12 mouse cellular contexts compared by ENCODE assay signal in the genomic region with DNA sequence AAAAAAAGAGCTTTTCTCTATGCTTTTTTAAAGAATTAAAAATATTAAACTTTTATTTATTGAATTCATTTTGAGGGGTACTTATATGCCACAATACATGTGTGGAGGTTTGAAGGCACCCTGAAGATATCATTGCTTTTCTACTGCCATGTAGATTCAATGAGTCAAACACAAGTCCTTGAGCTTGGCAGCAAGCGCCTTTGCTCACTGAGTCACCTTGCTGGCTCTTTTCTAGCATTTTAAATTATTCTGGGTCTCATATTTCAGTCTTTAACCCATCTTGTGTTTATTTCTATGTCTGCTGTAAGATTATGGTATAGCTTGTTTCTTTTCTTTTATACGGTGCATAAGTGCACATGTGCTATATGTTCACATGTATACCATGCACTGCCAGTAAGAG.
DNase-seq lines count a peak whose midpoint lies in the region.
"Had no signal": no experiment of that assay in that cellular context is flagged by ENCODE, and none has a peak within 500 bp of the region (broad histone marks: within the 10 kb centered on the region; RNA-seq: fewer than 3 reads in every experiment).

No protein-coding gene starts in this region.

- DNase-seq in adrenal gland, adult (ENCODE audit: inconsistent age in 2 of 2, low spot score in 1 of 2) = peak; percentile 45 to 73
- DNase-seq in adrenal gland, postnatal 10 days = no peak
- peak; percentile 10 for DNase-seq in adrenal gland, postnatal 25 days
- DNase-seq in adrenal gland, postnatal 14 days = no peak
- DNase-seq in fibroblast of lung, adult 2 months (ENCODE audit: low read depth) = peak; percentile 21
- DNase-seq in liver = no peak
- DNase-seq: cerebellum, adult 18-20 months; cerebellum, adult 9-11 months; cerebellum, postnatal 25 days; gastrocnemius, postnatal 25 days; heart, adult 18-20 months; kidney, adult 2 months had no signal

Comparison
In these comparisons a context has a peak if more than half of its experiments do, and no peak if none do; other contexts are left out.
1. DNase-seq: peak in adrenal gland, adult (2 of 2), adrenal gland, postnatal 25 days (single experiment) and fibroblast of lung, adult 2 months (single experiment); none in adrenal gland, postnatal 10 days (single experiment), adrenal gland, postnatal 14 days (single experiment) and liver (single experiment).